Mouse (Mus musculus) forebrain, embryonic 14.5 days (tissue): ENCODE data around the gene Ext2. TPM values are rescaled to one million over a fixed set of nuclear protein-coding genes. Genes with fewer than 3 reads are reported as not detected.

Experiments used
- ATAC-seq: fragments of 200-750 bp; cut with Nextera tagmentation; 2 replicates; pipeline ENCODE4 v1.8.0; 2017; ENCODE audit warnings: mild to moderate bottlenecking, moderate library complexity
- DNase-seq: peaks from one replicate; pipeline ENCODE4 v3.0.0-alpha.2; 2015; ENCODE audit warnings: low spot score
- H3K27ac ChIP-seq: fragments of 300-500 bp; sonication (generic); 2 replicates; pipeline ENCODE4 v1.5.1; 2014; ENCODE audit warnings: low read depth, mild to moderate bottlenecking, control low read depth, low read length, moderate library complexity
- H3K27me3 ChIP-seq: fragments of 300-500 bp; sonication (generic); replicated peaks from 2 replicates; pipeline ENCODE4 v1.6.1; 2014; ENCODE audit warnings: low read length, control low read depth, mixed read lengths; ENCODE audit not compliant: control insufficient read depth, insufficient read depth
- H3K36me3 ChIP-seq: fragments of 300-500 bp; sonication (generic); 2 replicates; pipeline ENCODE4 v1.6.1; 2014; ENCODE audit warnings: low read length, control low read depth; ENCODE audit not compliant: control insufficient read depth, insufficient read depth
- H3K4me1 ChIP-seq: fragments of 300-500 bp; sonication (generic); 2 replicates; pipeline ENCODE4 v1.6.1; 2014; ENCODE audit warnings: antibody characterized with exemption, low read length, control low read depth; ENCODE audit not compliant: control insufficient read depth, insufficient read depth
- H3K4me2 ChIP-seq: fragments of 300-500 bp; sonication (generic); 2 replicates; pipeline ENCODE4 v1.6.1; 2014; ENCODE audit warnings: mild to moderate bottlenecking, control low read depth, low read length
- H3K4me3 ChIP-seq: fragments of 300-500 bp; sonication (generic); 2 replicates; pipeline ENCODE4 v1.5.1; 2014; ENCODE audit warnings: low read depth, low read length, control low read depth
- H3K9ac ChIP-seq: fragments of 300-500 bp; sonication (generic); 2 replicates; pipeline ENCODE4 v1.6.1; 2014; ENCODE audit warnings: mild to moderate bottlenecking, low read length, control low read depth, moderate library complexity
- H3K9me3 ChIP-seq: fragments of 300-500 bp; sonication (generic); replicated peaks from 2 replicates; pipeline ENCODE4 v1.6.1; 2016; ENCODE audit warnings: low read length, control low read depth, mixed read lengths; ENCODE audit not compliant: control insufficient read depth
- WGBS: fragments of 180-500 bp; shearing (Covaris S2); extraction: QIAGEN DNeasy Blood & Tissue Kit; methylation state at CpG from one replicate; pipeline ENCODE4 v1.1.7; 2014; 5-methylcytosine and 5-hydroxymethylcytosine counted together
- polyA plus RNA-seq: library from polyadenylated mRNA; unstranded; fragments of >200 nt; fragmentation: Nextera tagmentation; extraction: Ambion mirVana; gene quantifications from 2 replicates; pipeline ENCODE4 v1.2.1, GENCODE M21; 2014

The Ext2 gene
- polyA plus RNA-seq, 1 experiment from 2014 or later, result 53.1 TPM

DNA sequence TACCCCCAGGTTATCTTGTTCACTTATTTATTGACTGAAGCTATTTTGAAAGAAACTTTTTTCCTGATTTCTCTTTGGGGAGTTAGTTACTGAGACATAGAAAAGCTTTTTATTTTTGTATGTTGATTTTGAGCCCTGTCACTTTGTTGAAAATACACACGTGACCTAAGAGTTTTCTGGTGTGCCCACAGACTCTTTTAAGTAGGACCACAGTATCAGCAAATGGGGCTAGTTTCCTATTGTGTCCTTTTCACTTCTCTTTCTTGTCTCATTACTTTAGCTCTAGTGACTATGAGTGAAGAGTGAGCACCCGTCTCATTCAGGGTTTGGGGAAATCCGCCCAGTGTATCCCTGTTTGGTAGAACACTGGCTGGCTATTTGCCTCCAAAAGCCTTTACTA is 62.0 kb downstream of the Ext2 start:
- ATAC-seq, result no peak
- H3K4me1 ChIP-seq, result no peaks in the 10 kb centered on the region

DNA sequence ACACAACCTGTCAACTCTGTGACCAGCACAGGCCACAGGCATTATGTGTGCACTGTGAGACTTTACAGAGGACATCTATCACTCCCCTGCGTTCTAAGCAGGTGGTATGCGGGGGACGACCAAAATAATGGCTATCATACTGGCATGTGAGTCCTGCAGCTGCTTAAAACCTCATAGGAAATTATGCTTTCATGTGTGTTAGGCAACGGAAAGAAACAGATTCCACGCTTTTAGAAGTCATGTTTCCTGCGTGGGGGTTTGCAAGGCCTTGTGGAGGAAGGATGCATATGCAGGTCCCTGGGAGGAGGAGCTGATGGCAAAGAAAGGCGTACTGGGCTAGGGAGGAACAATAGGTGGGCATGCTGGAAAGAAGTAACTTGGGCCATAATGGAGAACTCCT is 63.2 kb downstream of the Ext2 start:
- H3K4me1 ChIP-seq, result no peaks in the 10 kb centered on the region
- WGBS, result 65% methylated on average over 7 of the region's 7 CpGs
- no peak for DNase-seq
- H3K4me2 ChIP-seq, result no peak overlapping the region
- H3K9me3 ChIP-seq, result no peaks in the 10 kb centered on the region
- no peak overlapping the region for H3K4me3 ChIP-seq
- no peak overlapping the region for H3K27ac ChIP-seq
- peaks cover 13% of the 10 kb centered on the region for H3K36me3 ChIP-seq
- H3K27me3 ChIP-seq, result no peaks in the 10 kb centered on the region
- H3K9ac ChIP-seq, result no peak overlapping the region
- no peak for ATAC-seq

More for the DNA sequence above, 62.0 kb downstream of the Ext2 start:
- Histone ChIP-seq H3K4me3 (no peak overlapping the region), H3K4me2 (no peak overlapping the region), H3K9me3 (no peaks in the 10 kb centered on the region), H3K27ac (no peak overlapping the region), H3K9ac (no peak overlapping the region), H3K36me3 (peaks cover 13% of the 10 kb centered on the region), H3K27me3 (no peaks in the 10 kb centered on the region)
- 21% methylated on average over 3 of the region's 3 CpGs for WGBS
- no peak for DNase-seq

GRCm38 (mm10) chr2:93758298-93758697 is 64.1 kb downstream of the Ext2 start:
- ATAC-seq (no peak), DNase-seq (no peak)
- Histone ChIP-seq H3K9ac (no peak overlapping the region), H3K27me3 (no peaks in the 10 kb centered on the region), H3K4me1 (no peaks in the 10 kb centered on the region), H3K36me3 (peaks cover 13% of the 10 kb centered on the region), H3K4me3 (no peak overlapping the region), H3K27ac (no peak overlapping the region), H3K9me3 (no peaks in the 10 kb centered on the region), H3K4me2 (no peak overlapping the region)
- WGBS, result 77% methylated on average over 6 of the region's 6 CpGs

GRCm38 (mm10) chr2:93754366-93754765 is 68.0 kb downstream of the Ext2 start:
- H3K27ac ChIP-seq, result no peak overlapping the region
- H3K36me3 ChIP-seq, result no peaks in the 10 kb centered on the region
- 92% methylated on average over 2 of the region's 2 CpGs for WGBS
- no peaks in the 10 kb centered on the region for H3K9me3 ChIP-seq
- no peak for DNase-seq
- no peak overlapping the region for H3K4me2 ChIP-seq
- H3K4me3 ChIP-seq, result no peak overlapping the region
- H3K9ac ChIP-seq, result no peak overlapping the region
- no peaks in the 10 kb centered on the region for H3K4me1 ChIP-seq
- H3K27me3 ChIP-seq, result no peaks in the 10 kb centered on the region
- no peak for ATAC-seq

GRCm38 (mm10) chr2:93753147-93753758 is 69.1 kb downstream of the Ext2 start:
- no peak for ATAC-seq

DNA sequence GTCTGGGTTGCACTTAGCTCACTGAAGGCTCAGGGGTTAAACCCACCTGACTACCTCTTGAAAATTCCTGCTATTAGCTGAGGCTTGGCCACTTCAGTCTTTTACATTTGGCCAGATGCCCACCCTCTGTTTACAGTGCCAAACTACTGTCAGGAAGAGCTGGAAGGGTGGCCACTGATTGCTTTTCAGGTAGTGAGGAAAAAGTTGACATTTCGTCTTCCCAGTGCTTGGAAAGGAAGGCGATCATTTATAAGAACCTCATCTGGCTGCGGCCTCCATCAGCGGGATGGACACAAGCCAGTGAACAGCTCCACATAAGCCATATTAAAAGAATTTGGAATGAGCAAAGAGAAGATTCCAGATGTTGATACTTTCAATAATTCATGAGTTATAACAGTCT is 72.7 kb downstream of the Ext2 start:
- H3K36me3 ChIP-seq, result no peaks in the 10 kb centered on the region
- H3K4me1 ChIP-seq, result 0 out of 2 replicates have a peak, but pooled peaks cover under 1% of the 10 kb centered on the region
- WGBS, result 87% methylated on average over 4 of the region's 4 CpGs
- H3K4me2 ChIP-seq, result no peak overlapping the region
- no peak for DNase-seq
- no peak overlapping the region for H3K4me3 ChIP-seq
- no peak for ATAC-seq
- H3K9me3 ChIP-seq, result no peaks in the 10 kb centered on the region
- H3K27ac ChIP-seq, result no peak overlapping the region
- H3K27me3 ChIP-seq, result no peaks in the 10 kb centered on the region
- no peak overlapping the region for H3K9ac ChIP-seq

More at GRCm38 (mm10) chr2:93753147-93753758, 69.1 kb downstream of the Ext2 start:
- no peaks in the 10 kb centered on the region for H3K36me3 ChIP-seq
- WGBS, result 58% methylated on average over 6 of the region's 6 CpGs
- H3K4me2 ChIP-seq, result no peak overlapping the region
- no peaks in the 10 kb centered on the region for H3K4me1 ChIP-seq
- no peak overlapping the region for H3K27ac ChIP-seq
- H3K4me3 ChIP-seq, result no peak overlapping the region
- H3K9me3 ChIP-seq, result no peaks in the 10 kb centered on the region
- no peaks in the 10 kb centered on the region for H3K27me3 ChIP-seq
- H3K9ac ChIP-seq, result no peak overlapping the region
- no peak for DNase-seq

DNA sequence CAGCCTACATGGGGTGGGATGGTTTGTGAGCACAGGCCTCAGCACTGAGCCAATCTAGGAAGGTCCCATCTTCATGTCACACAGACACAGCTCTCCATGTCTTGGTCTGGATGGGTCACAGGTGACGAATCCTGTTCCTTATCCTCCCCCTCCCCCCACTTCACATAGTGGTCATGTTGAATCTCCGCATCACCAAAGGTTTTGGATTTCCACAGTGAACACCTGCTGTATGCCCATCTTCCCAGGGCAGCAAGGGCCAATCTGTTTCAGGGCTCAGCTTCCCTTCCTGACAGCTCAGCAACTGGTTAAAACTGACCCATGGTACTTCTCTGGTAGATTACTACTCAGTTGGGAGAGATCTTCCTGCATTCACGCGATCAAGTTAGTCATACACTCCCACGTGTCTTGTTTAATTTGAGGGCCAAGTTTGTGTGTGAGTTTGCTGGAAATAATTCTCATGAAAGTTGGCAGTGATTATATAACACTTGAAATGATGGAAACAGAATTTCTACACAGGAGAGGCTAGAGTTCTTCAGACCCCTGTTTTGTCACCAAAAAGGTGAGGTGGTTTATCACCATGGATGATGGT is 74.7 kb downstream of the Ext2 start:
- H3K4me2 ChIP-seq, result no peak overlapping the region
- H3K36me3 ChIP-seq, result no peaks in the 10 kb centered on the region
- 93% methylated on average over 5 of the region's 5 CpGs for WGBS
- no peaks in the 10 kb centered on the region for H3K27me3 ChIP-seq
- H3K9ac ChIP-seq, result no peak overlapping the region
- H3K4me1 ChIP-seq, result 0 out of 2 replicates have a peak, but pooled peaks cover 6% of the 10 kb centered on the region
- H3K4me3 ChIP-seq, result no peak overlapping the region
- ATAC-seq (no peak), DNase-seq (no peak)
- no peaks in the 10 kb centered on the region for H3K9me3 ChIP-seq
- H3K27ac ChIP-seq, result no peak overlapping the region

- DNase-seq (no peak), ATAC-seq (no peak)
- Histone ChIP-seq H3K9ac (no peak overlapping the region), H3K36me3 (no peaks in the 10 kb centered on the region), H3K4me3 (no peak overlapping the region), H3K27me3 (no peaks in the 10 kb centered on the region), H3K4me2 (no peak overlapping the region), H3K9me3 (no peaks in the 10 kb centered on the region), H3K4me1 (0 out of 2 replicates have a peak, but pooled peaks cover 6% of the 10 kb centered on the region), H3K27ac (no peak overlapping the region)
- WGBS, result 94% methylated on average over 4 of the region's 4 CpGs
Measured at GRCm38 (mm10) chr2:93746620-93747019, 75.7 kb downstream of the Ext2 start.

- H3K27me3 ChIP-seq, result no peaks in the 10 kb centered on the region
- no peak for ATAC-seq
- no peak overlapping the region for H3K4me3 ChIP-seq
- 0 out of 2 replicates have a peak, but pooled peaks cover 6% of the 10 kb centered on the region for H3K4me1 ChIP-seq
- H3K27ac ChIP-seq, result no peak overlapping the region
- H3K36me3 ChIP-seq, result no peaks in the 10 kb centered on the region
- DNase-seq, result no peak
- H3K4me2 ChIP-seq, result no peak overlapping the region
- no peaks in the 10 kb centered on the region for H3K9me3 ChIP-seq
- H3K9ac ChIP-seq, result no peak overlapping the region
- WGBS, result 81% methylated on average over 5 of the region's 5 CpGs
Measured at GRCm38 (mm10) chr2:93746162-93746561, 76.2 kb downstream of the Ext2 start.
